Comparison of ENCODE assay signal across 8 mouse cellular contexts in the genomic region with DNA sequence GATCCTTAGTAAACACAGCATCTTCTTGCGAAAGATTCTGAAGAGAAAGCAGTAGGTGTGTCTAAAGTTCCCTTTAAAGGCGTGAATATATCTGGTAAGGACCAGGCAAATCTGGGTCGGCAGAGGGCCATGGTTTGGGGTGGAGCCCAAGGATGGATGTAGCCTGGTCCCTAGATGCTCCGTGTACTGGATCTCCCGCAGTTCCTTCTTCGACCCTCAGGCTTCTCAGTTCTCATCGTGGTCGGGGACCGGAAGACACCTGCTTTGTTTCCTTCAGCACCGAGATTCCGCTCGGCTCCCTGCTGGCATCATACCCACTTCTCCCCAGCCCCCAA. TPM values are rescaled to one million over a fixed set of nuclear protein-coding genes. Genes with fewer than 3 reads are reported as not detected.
DNase-seq lines count a peak whose midpoint lies in the region; ATAC-seq and TF ChIP-seq lines count a peak whose summit lies in the region.

No protein-coding gene starts in this region.

- H3K9ac ChIP-seq in heart, embryonic 15.5 days = peak overlapping the region; percentile 98
- peak overlapping the region; percentile 94 for H3K9ac ChIP-seq in hindbrain, embryonic 13.5 days
- H3K9ac ChIP-seq in midbrain, embryonic 12.5 days (replicated peaks) = peak overlapping the region; percentile 84

- no peaks in the 10 kb centered on the region for H3K36me3 ChIP-seq in heart, embryonic 15.5 days
- no peaks in the 10 kb centered on the region; the same call in 1 of the 2 replicates for H3K36me3 ChIP-seq in hindbrain, embryonic 13.5 days
- peaks cover 3% of the 10 kb centered on the region; the same call in 1 of the 2 replicates for H3K36me3 ChIP-seq in midbrain, embryonic 12.5 days

- H3K27ac ChIP-seq in heart, embryonic 15.5 days = peak overlapping the region; percentile 99
- H3K27ac ChIP-seq in bone marrow macrophage, adult 2 months (ENCODE audit: insufficient read depth, low read depth, low read length) = no peak overlapping the region; the same call in 1 of the 2 replicates
- peak overlapping the region; percentile 98 for H3K27ac ChIP-seq in hindbrain, embryonic 13.5 days
- peak overlapping the region; percentile 97 for H3K27ac ChIP-seq in midbrain, embryonic 12.5 days (replicated peaks)

- peak overlapping the region; percentile 77 for H3K4me2 ChIP-seq in heart, embryonic 15.5 days
- peak overlapping the region; percentile 92 for H3K4me2 ChIP-seq in hindbrain, embryonic 13.5 days
- peak overlapping the region; percentile 76 for H3K4me2 ChIP-seq in midbrain, embryonic 12.5 days (replicated peaks)

- DNase-seq in heart, adult 9 months (ENCODE audit: low spot score in 2 of 2) = no peak
- DNase-seq in gastrocnemius, postnatal 10 days = no peak
- no peak for DNase-seq in urinary bladder, postnatal 4 days (ENCODE audit: low spot score in 2 of 2)

- no peaks in the 10 kb centered on the region for H3K27me3 ChIP-seq in heart, embryonic 15.5 days
- H3K27me3 ChIP-seq in hindbrain, embryonic 13.5 days = no peaks in the 10 kb centered on the region
- H3K27me3 ChIP-seq in midbrain, embryonic 12.5 days = no peaks in the 10 kb centered on the region

- H3K9me3 ChIP-seq in heart, embryonic 15.5 days (replicated peaks) = no peaks in the 10 kb centered on the region
- H3K9me3 ChIP-seq in hindbrain, embryonic 13.5 days = no peaks in the 10 kb centered on the region
- H3K9me3 ChIP-seq in midbrain, embryonic 12.5 days = no peaks in the 10 kb centered on the region

- peak overlapping the region; percentile 95 for H3K4me3 ChIP-seq in heart, embryonic 15.5 days
- H3K4me3 ChIP-seq in bone marrow macrophage, adult 2 months (ENCODE audit: insufficient read depth, low read length) = peak overlapping the region; percentile 89
- H3K4me3 ChIP-seq in hindbrain, embryonic 13.5 days = peak overlapping the region; percentile 85
- peak overlapping the region; percentile 85 for H3K4me3 ChIP-seq in midbrain, embryonic 12.5 days

- no peak for TF ChIP-seq CTCF in bone marrow macrophage, adult 2 months (IDR thresholded peaks at IDR 0.05; ENCODE audit: low read depth, low read length)

- ATAC-seq in heart, embryonic 15.5 days (replicated peaks; ENCODE audit: insufficient number of reproducible peaks, insufficient read depth, low FRiP score, low read depth) = no peak; the same call in 1 of the 2 replicates
- ATAC-seq in hindbrain, embryonic 13.5 days (ENCODE audit: low FRiP score) = no peak; the same call in 1 of the 2 replicates
- no peak; the same call in 1 of the 2 replicates for ATAC-seq in midbrain, embryonic 12.5 days (ENCODE audit: low FRiP score, low read depth)
- ATAC-seq in CD4-positive, CD25-positive, alpha-beta regulatory T cell, adult 4 months = no peak

- TF ChIP-seq POLR2A in bone marrow macrophage, adult 2 months (IDR thresholded peaks at IDR 0.05; ENCODE audit: borderline replicate concordance, low read depth, low read length) = no peak

- H3K4me1 ChIP-seq in heart, embryonic 15.5 days (replicated peaks) = peaks cover 36% of the 10 kb centered on the region
- H3K4me1 ChIP-seq in bone marrow macrophage, adult 2 months (ENCODE audit: control insufficient read depth, insufficient read depth, low read length) = peaks cover 23% of the 10 kb centered on the region
- peaks cover 46% of the 10 kb centered on the region for H3K4me1 ChIP-seq in hindbrain, embryonic 13.5 days (replicated peaks)
- H3K4me1 ChIP-seq in midbrain, embryonic 12.5 days = peaks cover 32% of the 10 kb centered on the region

- under 1% methylated on average over 12 of the region's 12 CpGs for WGBS in heart, embryonic 15.5 days
- under 1% methylated on average over 12 of the region's 12 CpGs for WGBS in hindbrain, embryonic 13.5 days
- WGBS in midbrain, embryonic 12.5 days = 1% methylated on average over 12 of the region's 12 CpGs

RNA-seq across cellular contexts. Expression of gene Aak1, which starts 0.8 kb away (rescaled TPM):
- 16.6 and 21.8 TPM in 2 replicates for polyA plus RNA-seq in heart, embryonic 15.5 days (2015; fragmentation: Nextera tagmentation; extraction: Ambion mirVana)
- polyA plus RNA-seq in bone marrow macrophage, adult 2 months (2012; ENCODE audit: insufficient read depth, insufficient read length, missing spikeins) = 16.6 and 24.0 TPM in 2 replicates
- 34.5 and 36.5 TPM in 2 replicates for polyA plus RNA-seq in hindbrain, embryonic 13.5 days (2015; fragmentation: Nextera tagmentation; extraction: Ambion mirVana)
- 30.6 and 35.8 TPM in 2 replicates for polyA plus RNA-seq in midbrain, embryonic 12.5 days (2016; fragmentation: Nextera tagmentation; extraction: Ambion mirVana)
- 10 to 100 TPM; 22.8 to 29.2 TPM for polyA plus RNA-seq in CD4-positive, CD25-positive, alpha-beta regulatory T cell, adult 4 months (2017; shearing (Covaris generic))
- total RNA-seq in gastrocnemius, postnatal 10 days (2021) = 10 to 100 TPM; 35.7 to 45.3 TPM

RNA-seq across cellular contexts. Expression of gene Anxa4, which starts 55.2 kb away (rescaled TPM):
- 26.3 and 32.3 TPM in 2 replicates for polyA plus RNA-seq in heart, embryonic 15.5 days (2015; fragmentation: Nextera tagmentation; extraction: Ambion mirVana)
- 305 and 317 TPM in 2 replicates for polyA plus RNA-seq in bone marrow macrophage, adult 2 months (2012; ENCODE audit: insufficient read depth, insufficient read length, missing spikeins)
- 5.3 and 6.2 TPM in 2 replicates for polyA plus RNA-seq in hindbrain, embryonic 13.5 days (2015; fragmentation: Nextera tagmentation; extraction: Ambion mirVana)
- polyA plus RNA-seq in midbrain, embryonic 12.5 days (2016; fragmentation: Nextera tagmentation; extraction: Ambion mirVana) = 6.1 and 6.2 TPM in 2 replicates
- polyA plus RNA-seq in CD4-positive, CD25-positive, alpha-beta regulatory T cell, adult 4 months (2017; shearing (Covaris generic)) = 10 to 100 TPM; 22.6 to 24.4 TPM
- total RNA-seq in gastrocnemius, postnatal 10 days (2021) = 10 to 100 TPM; 26.8 to 31.3 TPM
